Mouse (Mus musculus) heart, postnatal 0 days (tissue): ENCODE measurements at regions not wholly inside any gene's neighbourhood (a gene's known extent, or its start where the extent isn't known, plus 50 kb on each side); places are given as distances from the start of the nearest gene placed in this dataset.

Experiments used
- ATAC-seq: fragments of 200-750 bp; cut with Nextera tagmentation; 2 replicates; pipeline ENCODE4 v1.8.0; 2017; ENCODE audit warnings: low read depth, moderate number of reproducible peaks, moderate library complexity; ENCODE audit not compliant: insufficient read depth
- DNase-seq: peaks from one replicate; pipeline ENCODE4 v3.0.0-alpha.2; 2016; ENCODE audit warnings: low spot score
- H3K27ac ChIP-seq: fragments of 300-500 bp; sonication (generic); 2 replicates; pipeline ENCODE4 v1.5.1; 2014; ENCODE audit warnings: low read depth, mild to moderate bottlenecking
- H3K27me3 ChIP-seq: fragments of 300-500 bp; sonication (generic); 2 replicates; pipeline ENCODE4 v1.6.1; 2014; ENCODE audit warnings: low read length, mixed read lengths; ENCODE audit not compliant: control insufficient read depth, insufficient read depth
- H3K36me3 ChIP-seq: fragments of 300-500 bp; sonication (generic); replicated peaks from 2 replicates; pipeline ENCODE4 v1.6.1; 2014; ENCODE audit warnings: low read length, mixed read lengths; ENCODE audit not compliant: control insufficient read depth, insufficient read depth
- H3K4me1 ChIP-seq: fragments of 300-500 bp; sonication (generic); 2 replicates; pipeline ENCODE4 v1.6.1; 2014; ENCODE audit warnings: antibody characterized with exemption; ENCODE audit not compliant: control insufficient read depth, insufficient read depth
- H3K4me2 ChIP-seq: fragments of 300-500 bp; sonication (generic); 2 replicates; pipeline ENCODE4 v1.6.1; 2014; ENCODE audit warnings: low read depth, mild to moderate bottlenecking, low read length, moderate library complexity
- H3K4me3 ChIP-seq: fragments of 300-500 bp; sonication (generic); 2 replicates; pipeline ENCODE4 v1.5.1; 2014; ENCODE audit warnings: low read depth, low read length
- H3K9ac ChIP-seq: fragments of 300-500 bp; sonication (generic); replicated peaks from 2 replicates; pipeline ENCODE4 v1.6.1; 2014; ENCODE audit warnings: low read depth, low read length, mixed read lengths
- H3K9me3 ChIP-seq: fragments of 300-500 bp; sonication (generic); replicated peaks from 2 replicates; pipeline ENCODE4 v1.6.1; 2016; ENCODE audit warnings: low read length; ENCODE audit not compliant: control insufficient read depth
- CTCF ChIP-seq: IDR thresholded peaks from 2 replicates; pipeline ENCODE4 v1.5.1; 2016; ENCODE audit warnings: antibody characterized with exemption, control low read depth, low read depth
- EP300 ChIP-seq: IDR thresholded peaks from 2 replicates; pipeline ENCODE4 v1.6.1; 2016; ENCODE audit warnings: antibody characterized with exemption, low read depth
- WGBS: fragments of 180-500 bp; shearing (Covaris S2); extraction: QIAGEN DNeasy Blood & Tissue Kit; methylation state at CpG from one replicate; pipeline ENCODE4 v1.1.7; 2014; 5-methylcytosine and 5-hydroxymethylcytosine counted together

DNA sequence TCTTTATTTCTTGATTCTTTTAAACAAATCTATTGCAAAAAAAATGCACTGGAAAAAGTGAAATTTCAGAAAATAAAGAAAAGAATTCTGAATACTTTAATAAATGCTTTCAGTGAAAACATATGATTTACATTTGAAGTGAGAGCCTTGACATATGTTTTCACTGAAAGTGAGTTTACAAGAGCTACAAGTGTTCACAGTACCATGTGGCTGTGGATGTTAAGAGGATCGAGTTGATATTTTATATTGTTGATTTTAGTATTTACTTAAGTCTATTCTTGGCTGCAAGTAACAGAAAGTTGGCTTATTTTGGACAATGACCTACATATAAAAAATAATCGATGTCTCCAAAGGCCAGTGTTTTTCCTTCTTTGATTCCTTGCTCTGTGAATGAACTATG is 607.2 kb downstream of the 1190002N15Rik start:
- WGBS: 61% methylated on average over 2 of the region's 2 CpGs
- H3K4me3 ChIP-seq: no peak overlapping the region
- no peaks in the 10 kb centered on the region for H3K27me3 ChIP-seq
- DNase-seq (no peak), ATAC-seq (no peak)
- no peaks in the 10 kb centered on the region for H3K4me1 ChIP-seq
- no peak overlapping the region for H3K4me2 ChIP-seq
- no peaks in the 10 kb centered on the region for H3K9me3 ChIP-seq
- H3K27ac ChIP-seq: no peak overlapping the region
- TF ChIP-seq EP300 (no peak), CTCF (no peak)
- no peaks in the 10 kb centered on the region for H3K36me3 ChIP-seq
- H3K9ac ChIP-seq: no peak overlapping the region

DNA sequence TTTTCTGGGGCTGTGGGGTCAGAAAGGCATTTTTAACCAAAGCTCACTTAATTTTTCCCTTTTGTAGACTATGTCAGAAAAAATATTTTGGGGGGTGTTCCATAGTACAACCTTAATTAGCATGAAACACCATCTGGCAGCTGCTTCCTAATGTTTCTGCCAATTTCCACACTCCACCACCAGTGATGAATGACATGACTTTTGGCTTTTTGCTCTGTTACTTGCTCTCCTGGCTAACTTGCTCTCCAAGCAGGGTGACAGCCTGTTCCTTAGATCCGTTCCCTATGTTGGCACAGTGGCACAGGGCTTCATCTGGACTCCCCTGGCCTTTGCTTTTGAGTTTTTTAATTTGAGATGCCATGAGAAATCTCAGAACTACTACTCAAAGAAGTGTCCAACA is 648.6 kb downstream of the 1190002N15Rik start:
- WGBS: 54% methylated on average over 1 of the region's 1 CpGs

DNA sequence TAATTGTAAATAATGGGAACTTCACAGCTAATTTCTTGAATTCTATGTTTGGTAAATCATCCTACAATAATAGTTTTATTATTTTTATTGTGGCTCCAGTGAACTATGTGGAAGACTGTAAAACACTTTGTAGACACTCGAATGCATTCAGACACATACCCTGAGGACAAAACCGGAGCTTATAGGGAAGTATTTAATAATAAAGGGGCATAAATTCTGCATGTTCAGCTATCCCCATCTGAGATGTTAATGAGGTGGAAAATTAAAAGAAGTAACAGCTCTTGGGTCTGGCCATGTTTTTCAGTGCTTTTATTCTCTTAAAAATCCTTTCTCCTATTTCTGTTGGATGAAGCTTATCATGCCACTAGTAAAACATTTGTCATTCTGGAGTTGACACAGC is 657.8 kb downstream of the 1190002N15Rik start:
- no peak for DNase-seq
- TF ChIP-seq EP300: no peak
- TF ChIP-seq CTCF: no peak
- Histone ChIP-seq H3K4me1 (no peaks in the 10 kb centered on the region), H3K27me3 (no peaks in the 10 kb centered on the region), H3K36me3 (no peaks in the 10 kb centered on the region), H3K4me3 (no peak overlapping the region), H3K27ac (no peak overlapping the region), H3K4me2 (no peak overlapping the region), H3K9ac (no peak overlapping the region), H3K9me3 (no peaks in the 10 kb centered on the region)
- 74% methylated on average over 2 of the region's 2 CpGs for WGBS
- no peak for ATAC-seq

More for the DNA sequence above, 648.6 kb downstream of the 1190002N15Rik start:
- DNase-seq: no peak
- TF ChIP-seq CTCF (no peak), EP300 (no peak)
- ATAC-seq: no peak
- no peaks in the 10 kb centered on the region for H3K9me3 ChIP-seq
- no peaks in the 10 kb centered on the region for H3K27me3 ChIP-seq
- H3K27ac ChIP-seq: no peak overlapping the region
- no peaks in the 10 kb centered on the region for H3K4me1 ChIP-seq
- H3K4me2 ChIP-seq: no peak overlapping the region
- no peak overlapping the region for H3K4me3 ChIP-seq
- H3K36me3 ChIP-seq: no peaks in the 10 kb centered on the region
- no peak overlapping the region for H3K9ac ChIP-seq

DNA sequence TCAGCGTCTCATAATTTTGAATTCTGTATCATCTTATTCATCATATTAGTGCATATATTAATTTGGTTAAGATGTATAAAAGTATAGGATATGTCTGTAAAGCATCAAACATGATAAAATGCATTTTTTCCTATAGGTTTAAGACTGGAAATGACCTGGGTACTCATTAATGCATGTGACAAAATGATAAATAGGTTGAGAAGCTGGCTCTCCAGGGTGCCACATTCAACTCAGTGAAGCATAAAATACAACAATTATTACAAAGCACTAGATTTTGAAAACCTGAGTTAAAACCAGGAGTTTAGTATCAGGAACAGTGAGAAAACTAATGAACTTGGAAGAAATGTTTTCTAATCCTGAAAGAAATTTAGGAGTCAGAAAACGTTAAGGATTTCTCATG is 658.3 kb downstream of the 1190002N15Rik start:
- H3K4me1 ChIP-seq: no peaks in the 10 kb centered on the region
- no peaks in the 10 kb centered on the region for H3K9me3 ChIP-seq
- H3K4me2 ChIP-seq: no peak overlapping the region
- ATAC-seq (no peak), DNase-seq (no peak)
- no peak for TF ChIP-seq CTCF
- no peak for TF ChIP-seq EP300
- H3K27ac ChIP-seq: no peak overlapping the region
- H3K9ac ChIP-seq: no peak overlapping the region
- no peak overlapping the region for H3K4me3 ChIP-seq
- H3K27me3 ChIP-seq: no peaks in the 10 kb centered on the region
- WGBS: 79% methylated on average over 2 of the region's 2 CpGs
- H3K36me3 ChIP-seq: no peaks in the 10 kb centered on the region

DNA sequence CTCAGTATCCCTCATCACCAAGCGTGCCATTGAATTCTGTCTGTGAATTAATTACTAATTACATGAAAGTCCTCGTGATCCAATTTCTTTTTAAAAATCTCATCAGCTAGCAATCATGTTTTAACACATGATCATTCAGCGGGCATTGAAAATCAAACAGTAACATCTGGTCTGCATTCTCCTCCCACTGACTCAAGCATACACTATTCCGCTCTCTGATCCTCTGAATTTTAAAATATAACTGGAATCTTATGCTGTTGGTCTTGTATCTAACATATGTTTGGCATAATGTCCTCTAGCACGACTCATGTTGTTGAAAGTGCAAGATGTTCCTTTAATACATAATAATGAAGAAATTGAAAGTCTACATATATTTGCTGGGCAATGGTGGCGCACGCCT is 667.1 kb downstream of the 1190002N15Rik start:
- no peak overlapping the region for H3K27ac ChIP-seq
- H3K4me3 ChIP-seq: no peak overlapping the region
- ATAC-seq: no peak
- DNase-seq: no peak
- no peak overlapping the region for H3K9ac ChIP-seq
- H3K36me3 ChIP-seq: no peaks in the 10 kb centered on the region
- no peaks in the 10 kb centered on the region for H3K9me3 ChIP-seq
- no peaks in the 10 kb centered on the region for H3K27me3 ChIP-seq
- TF ChIP-seq EP300 (no peak), CTCF (no peak)
- no peaks in the 10 kb centered on the region for H3K4me1 ChIP-seq
- WGBS: 79% methylated on average over 7 of the region's 7 CpGs
- H3K4me2 ChIP-seq: no peak overlapping the region

DNA sequence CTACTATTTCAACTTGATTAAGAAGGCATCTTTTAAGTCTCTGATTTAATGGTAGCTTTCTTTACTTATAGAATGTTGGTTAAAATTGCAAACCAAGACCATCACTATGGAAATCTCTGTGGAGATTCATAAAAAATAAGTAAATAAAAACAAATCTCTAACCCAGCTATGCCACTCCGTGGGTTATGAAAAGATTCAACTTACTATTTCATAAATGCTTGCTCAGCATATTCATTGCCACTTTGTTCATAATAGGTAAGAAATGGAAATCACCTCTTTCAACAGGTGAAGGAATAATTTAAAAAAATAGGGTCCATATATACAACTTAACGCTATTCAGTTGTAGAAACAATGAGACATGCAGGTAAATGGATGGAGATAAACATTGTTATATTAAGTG is 679.9 kb downstream of the 1190002N15Rik start:
- DNase-seq (no peak), ATAC-seq (no peak)
- no peak overlapping the region for H3K4me3 ChIP-seq
- H3K9me3 ChIP-seq: no peaks in the 10 kb centered on the region
- H3K36me3 ChIP-seq: no peaks in the 10 kb centered on the region
- H3K4me2 ChIP-seq: no peak overlapping the region
- 51% methylated on average over 2 of the region's 2 CpGs for WGBS
- no peaks in the 10 kb centered on the region for H3K27me3 ChIP-seq
- no peak overlapping the region for H3K9ac ChIP-seq
- TF ChIP-seq EP300: no peak
- TF ChIP-seq CTCF: no peak
- no peak overlapping the region for H3K27ac ChIP-seq
- H3K4me1 ChIP-seq: no peaks in the 10 kb centered on the region
